Mouse (Mus musculus): ENCODE data around the gene Cplx2. TPM values are rescaled to one million over a fixed set of nuclear protein-coding genes. Genes with fewer than 3 reads are reported as not detected.

The Cplx2 gene
- total RNA-seq, 2 experiments from 2014 or later = 0.46 to 0.84 TPM

GRCm38 (mm10) chr13:54374106-54374706 lies 3.1 kb downstream of the Cplx2 start:
- no peak for TF ChIP-seq CTCF (IDR thresholded peaks at IDR 0.05)
- no peak overlapping the region for H3K27ac ChIP-seq
- H3K4me3 ChIP-seq = no peak overlapping the region
- intact Hi-C loops (cut with DNase I) = no loop called here
- DNase-seq = no peak

GRCm38 (mm10) chr13:54375497-54376495 lies 4.6 kb downstream of the Cplx2 start:
- no peak for DNase-seq
- intact Hi-C loops (cut with DNase I) = no loop called here
- H3K4me3 ChIP-seq = no peak overlapping the region
- H3K27ac ChIP-seq = no peak overlapping the region
- TF ChIP-seq CTCF (IDR thresholded peaks at IDR 0.05) = no peak

- H3K4me3 ChIP-seq = no peak overlapping the region
- intact Hi-C loops (cut with DNase I) = no loop called here
- H3K27ac ChIP-seq = no peak overlapping the region
- TF ChIP-seq CTCF (IDR thresholded peaks at IDR 0.05) = no peak
- no peak for DNase-seq
Observed at GRCm38 (mm10) chr13:54376736-54377135, 5.6 kb downstream of the Cplx2 start.

- no peak for DNase-seq
- Histone ChIP-seq H3K4me3 (no peak overlapping the region), H3K27ac (no peak overlapping the region)
- intact Hi-C loops (cut with DNase I) = no loop called here
- TF ChIP-seq CTCF (IDR thresholded peaks at IDR 0.05) = peak; percentile 38
Observed at GRCm38 (mm10) chr13:54378051-54378450, 6.9 kb downstream of the Cplx2 start.

- DNase-seq = no peak
Observed at GRCm38 (mm10) chr13:54380421-54380820, 9.3 kb downstream of the Cplx2 start.

GRCm38 (mm10) chr13:54381396-54381795 lies 10.2 kb downstream of the Cplx2 start:
- intact Hi-C loops (cut with DNase I) = no loop called here
- no peak overlapping the region for H3K27ac ChIP-seq
- TF ChIP-seq CTCF (IDR thresholded peaks at IDR 0.05) = no peak
- H3K4me3 ChIP-seq = no peak overlapping the region
- no peak for DNase-seq

More at GRCm38 (mm10) chr13:54380421-54380820, 9.3 kb downstream of the Cplx2 start:
- no peak overlapping the region for H3K27ac ChIP-seq
- no peak for TF ChIP-seq CTCF (IDR thresholded peaks at IDR 0.05)
- intact Hi-C loops (cut with DNase I) = no loop called here
- no peak overlapping the region for H3K4me3 ChIP-seq

GRCm38 (mm10) chr13:54383531-54383930 lies 12.4 kb downstream of the Cplx2 start:
- DNase-seq = no peak
- TF ChIP-seq CTCF (IDR thresholded peaks at IDR 0.05) = no peak
- intact Hi-C loops (cut with DNase I) = no loop called here
- Histone ChIP-seq H3K27ac (no peak overlapping the region), H3K4me3 (no peak overlapping the region)

GRCm38 (mm10) chr13:54384518-54384917 lies 13.4 kb downstream of the Cplx2 start:
- H3K27ac ChIP-seq = no peak overlapping the region
- H3K4me3 ChIP-seq = no peak overlapping the region
- DNase-seq = no peak
- no peak for TF ChIP-seq CTCF (IDR thresholded peaks at IDR 0.05)
- intact Hi-C loops (cut with DNase I) = no loop called here

GRCm38 (mm10) chr13:54385008-54386004 lies 14.2 kb downstream of the Cplx2 start:
- no peak overlapping the region for H3K27ac ChIP-seq
- intact Hi-C loops (cut with DNase I) = no loop called here
- TF ChIP-seq CTCF (IDR thresholded peaks at IDR 0.05) = no peak
- no peak overlapping the region for H3K4me3 ChIP-seq
- no peak for DNase-seq

- intact Hi-C loops (cut with DNase I) = no loop called here
- H3K27ac ChIP-seq = no peak overlapping the region
Observed at GRCm38 (mm10) chr13:54389971-54390564, 18.9 kb downstream of the Cplx2 start.

GRCm38 (mm10) chr13:54390565-54391013 lies 19.4 kb downstream of the Cplx2 start:
- intact Hi-C loops (cut with DNase I) = no loop called here
- no peak for DNase-seq
- TF ChIP-seq CTCF (IDR thresholded peaks at IDR 0.05) = no peak
- Histone ChIP-seq H3K27ac (no peak overlapping the region), H3K4me3 (no peak overlapping the region)

More at GRCm38 (mm10) chr13:54389971-54390564, 18.9 kb downstream of the Cplx2 start:
- no peak overlapping the region for H3K4me3 ChIP-seq
- no peak for DNase-seq
- TF ChIP-seq CTCF (IDR thresholded peaks at IDR 0.05) = no peak

- Histone ChIP-seq H3K27ac (no peak overlapping the region), H3K4me3 (no peak overlapping the region)
- no peak for TF ChIP-seq CTCF (IDR thresholded peaks at IDR 0.05)
- DNase-seq = no peak
- intact Hi-C loops (cut with DNase I) = no loop called here
Observed at GRCm38 (mm10) chr13:54391313-54391712, 20.2 kb downstream of the Cplx2 start.

All from gastrocnemius, adult 2 months (tissue).